Mouse (Mus musculus): ENCODE measurements at regions not wholly inside any gene's neighbourhood (a gene's known extent, or its start where the extent isn't known, plus 50 kb on each side); places are given as distances from the start of the nearest gene placed in this dataset.

DNA sequence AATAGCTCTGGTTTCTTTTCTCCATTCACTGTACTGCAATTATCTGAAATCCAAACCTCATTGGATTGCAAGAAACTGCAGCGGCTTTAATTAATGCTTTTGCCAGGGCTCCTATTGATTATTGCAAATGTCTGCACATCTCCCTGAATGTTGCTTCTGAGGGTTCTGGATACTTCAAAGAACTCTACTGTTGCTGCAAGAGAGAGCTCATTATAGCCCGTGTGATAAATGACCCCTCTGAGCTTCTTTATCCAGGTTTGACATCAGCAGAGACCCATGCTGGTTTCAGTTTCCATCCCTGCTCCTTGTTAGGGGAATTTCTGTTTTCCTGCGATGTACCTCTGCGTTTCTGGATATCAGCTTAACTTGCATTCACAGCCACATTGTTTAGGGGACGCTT lies 78.4 kb upstream of the Nav3 start:
- Histone ChIP-seq H3K27me3 (no peaks in the 10 kb centered on the region), H3K9ac (no peak overlapping the region; the same call in 1 of the 2 replicates), H3K4me3 (no peak overlapping the region), H3K4me1 (replicated peaks) (peaks cover 15% of the 10 kb centered on the region), H3K4me2 (peak overlapping the region; percentile 22; the same call in 1 of the 2 replicates), H3K9me3 (no peaks in the 10 kb centered on the region), H3K36me3 (no peaks in the 10 kb centered on the region), H3K27ac (replicated peaks) (peak overlapping the region; percentile 54)
- ATAC-seq (ENCODE audit: low read depth), result no peak
- 28% methylated on average over 5 of the region's 5 CpGs for WGBS

DNA sequence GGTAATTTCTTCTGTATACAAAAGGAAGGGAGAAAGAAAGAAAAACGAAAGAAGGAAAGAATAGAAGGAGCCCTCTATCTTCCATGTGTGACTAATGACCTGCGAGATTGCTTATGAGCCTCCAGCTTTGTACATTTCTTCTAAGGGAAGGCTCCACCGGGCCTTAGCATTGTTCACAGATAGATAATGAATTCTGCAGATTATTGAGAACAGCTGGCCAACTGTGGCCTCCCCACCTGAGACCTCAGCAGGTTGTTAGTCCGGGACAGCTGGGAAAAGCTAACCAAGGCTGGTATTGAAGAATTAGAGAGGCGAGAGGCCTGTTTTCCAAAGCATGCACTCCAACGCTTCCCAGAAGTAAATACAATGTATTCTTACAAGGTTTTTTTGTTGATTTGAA lies 86.7 kb upstream of the Nav3 start:
- Histone ChIP-seq H3K27me3 (no peaks in the 10 kb centered on the region), H3K9ac (no peak overlapping the region), H3K4me2 (no peak overlapping the region), H3K36me3 (no peaks in the 10 kb centered on the region), H3K4me1 (replicated peaks) (peaks cover 3% of the 10 kb centered on the region), H3K4me3 (no peak overlapping the region), H3K9me3 (no peaks in the 10 kb centered on the region), H3K27ac (replicated peaks) (peak overlapping the region; percentile 49; the same call in 1 of the 2 replicates)
- WGBS, result 21% methylated on average over 6 of the region's 6 CpGs
- ATAC-seq (ENCODE audit: low read depth), result peak; percentile 43; the same call in 1 of the 2 replicates

DNA sequence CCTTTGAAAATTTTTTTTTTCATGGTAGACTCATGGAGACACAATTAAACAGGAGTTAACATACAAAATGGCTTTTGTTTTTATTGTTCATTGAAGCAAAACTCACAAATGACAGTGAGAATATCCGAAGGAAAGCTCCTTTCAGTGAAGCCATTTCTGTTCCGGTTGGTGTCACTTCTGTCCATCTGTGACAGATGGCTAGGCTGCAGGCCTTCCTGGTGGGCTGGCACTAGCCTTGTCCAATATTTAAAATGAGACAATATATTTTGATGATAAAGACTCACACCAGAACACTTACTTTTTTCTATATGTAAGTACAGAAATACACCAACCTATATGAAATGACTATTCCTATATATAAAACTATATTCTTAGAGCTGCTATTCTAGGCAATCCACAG lies 92.4 kb upstream of the Nav3 start:
- Histone ChIP-seq H3K36me3 (no peaks in the 10 kb centered on the region), H3K9me3 (no peaks in the 10 kb centered on the region), H3K9ac (no peak overlapping the region), H3K4me1 (replicated peaks) (no peaks in the 10 kb centered on the region), H3K4me2 (no peak overlapping the region), H3K27ac (replicated peaks) (no peak overlapping the region), H3K4me3 (no peak overlapping the region), H3K27me3 (no peaks in the 10 kb centered on the region)
- 37% methylated on average over 2 of the region's 2 CpGs for WGBS
- no peak for ATAC-seq (ENCODE audit: low read depth)

DNA sequence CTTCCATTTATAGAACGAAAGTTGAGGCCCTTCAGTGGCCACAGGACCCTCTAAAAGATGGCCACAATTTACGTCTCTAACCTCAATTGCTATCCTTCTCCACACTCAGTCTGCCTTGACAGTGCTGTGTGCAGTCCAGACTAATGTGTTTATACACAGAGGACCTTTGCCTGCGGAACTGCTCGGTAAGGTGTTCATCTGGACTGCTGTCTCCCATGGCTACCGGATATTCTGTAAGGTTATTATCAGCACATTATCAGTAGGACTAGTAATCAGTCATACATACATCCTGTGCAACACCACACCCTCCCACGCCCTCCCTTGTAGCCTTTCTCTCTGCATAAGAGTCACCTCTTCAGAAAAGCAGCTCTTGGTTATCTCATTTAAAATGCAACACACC lies 98.0 kb upstream of the Nav3 start:
- H3K4me2 ChIP-seq, result no peak overlapping the region
- peaks cover 7% of the 10 kb centered on the region for H3K4me1 ChIP-seq (replicated peaks)
- no peak overlapping the region for H3K27ac ChIP-seq (replicated peaks)
- H3K4me3 ChIP-seq, result no peak overlapping the region
- no peaks in the 10 kb centered on the region for H3K27me3 ChIP-seq
- no peak overlapping the region for H3K9ac ChIP-seq
- ATAC-seq (ENCODE audit: low read depth), result 0 out of 2 replicates have a peak, but pooled peaks have one; percentile 36
- 71% methylated on average over 6 of the region's 6 CpGs for WGBS
- no peaks in the 10 kb centered on the region for H3K36me3 ChIP-seq
- no peaks in the 10 kb centered on the region for H3K9me3 ChIP-seq

DNA sequence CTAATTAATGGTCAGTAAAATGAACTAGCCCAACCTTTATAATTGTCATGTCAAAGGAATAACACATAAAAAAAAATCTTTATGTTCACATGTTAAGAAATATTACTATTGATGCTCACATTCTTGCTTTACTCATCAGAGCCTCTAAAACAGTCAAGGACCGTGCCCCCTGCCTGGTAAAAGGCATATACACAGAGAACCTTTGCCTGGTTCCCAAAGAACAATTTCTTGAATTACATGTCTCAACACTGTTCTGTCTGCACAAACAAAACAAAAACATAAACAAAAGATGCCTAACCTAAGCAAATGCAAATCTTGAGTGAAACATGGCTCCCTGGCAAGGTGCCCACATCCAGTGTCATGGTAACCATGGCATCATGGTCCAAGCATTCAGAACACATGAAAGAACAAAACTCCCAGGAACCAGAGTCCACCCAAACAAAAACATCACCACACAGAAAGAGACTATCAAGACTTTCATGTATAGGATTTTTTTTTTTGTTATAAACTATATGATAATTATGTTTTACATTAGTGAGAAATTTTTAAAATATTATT lies 100.4 kb upstream of the Nav3 start:
- WGBS, result 63% methylated on average over 1 of the region's 1 CpGs
- peak; percentile 65 for ATAC-seq (ENCODE audit: low read depth)

DNA sequence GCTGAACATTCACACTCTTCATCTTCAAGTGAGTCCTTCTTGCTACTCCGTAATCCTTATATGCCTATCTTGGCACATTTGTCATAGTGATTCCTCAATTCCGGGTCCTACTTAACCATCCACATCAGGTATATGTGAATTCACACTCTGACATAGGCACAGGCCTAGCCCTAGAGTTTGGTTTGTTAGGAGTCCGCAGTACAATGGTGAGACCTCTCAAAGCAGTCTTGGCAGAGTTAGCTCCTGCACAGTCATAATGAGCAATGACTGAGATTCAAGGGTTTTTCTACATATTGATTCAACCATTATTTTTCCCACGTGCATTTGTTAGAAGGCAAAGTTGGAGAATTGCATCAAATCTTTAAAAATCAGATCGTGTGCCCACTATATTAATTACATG lies 107.1 kb upstream of the Nav3 start:
- no peak overlapping the region for H3K9ac ChIP-seq
- no peak overlapping the region for H3K4me2 ChIP-seq
- no peak overlapping the region for H3K4me3 ChIP-seq
- WGBS, result 95% methylated on average over 5 of the region's 5 CpGs
- H3K27me3 ChIP-seq, result no peaks in the 10 kb centered on the region
- H3K4me1 ChIP-seq (replicated peaks), result no peaks in the 10 kb centered on the region
- no peaks in the 10 kb centered on the region for H3K36me3 ChIP-seq
- H3K27ac ChIP-seq (replicated peaks), result no peak overlapping the region
- no peak for ATAC-seq (ENCODE audit: low read depth)
- H3K9me3 ChIP-seq, result no peaks in the 10 kb centered on the region

More for the DNA sequence above, 100.4 kb upstream of the Nav3 start:
- no peak overlapping the region for H3K4me3 ChIP-seq
- no peaks in the 10 kb centered on the region for H3K27me3 ChIP-seq
- H3K4me1 ChIP-seq (replicated peaks), result peaks cover 7% of the 10 kb centered on the region
- no peak overlapping the region for H3K9ac ChIP-seq
- H3K4me2 ChIP-seq, result no peak overlapping the region
- H3K36me3 ChIP-seq, result no peaks in the 10 kb centered on the region
- H3K27ac ChIP-seq (replicated peaks), result no peak overlapping the region
- no peaks in the 10 kb centered on the region for H3K9me3 ChIP-seq

DNA sequence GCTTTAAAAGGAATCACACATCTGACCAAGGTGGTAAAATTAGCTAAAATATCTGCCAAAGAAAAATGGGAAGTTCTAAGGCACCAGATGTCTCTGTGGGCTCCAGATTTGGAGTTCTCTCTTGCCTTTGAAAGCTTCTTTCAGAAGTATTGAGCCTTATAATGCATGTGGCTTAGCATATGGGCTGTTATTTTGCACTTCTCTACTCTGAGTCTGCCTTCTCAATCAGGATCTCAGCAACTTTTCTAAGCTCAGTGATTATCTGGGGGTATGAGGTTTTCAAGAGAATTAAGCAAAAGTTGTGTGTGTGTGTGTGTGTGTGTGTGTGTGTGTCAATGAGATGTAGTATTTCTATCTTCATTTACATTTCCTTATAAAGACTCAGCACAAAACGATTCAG lies 107.6 kb upstream of the Nav3 start:
- Histone ChIP-seq H3K9me3 (no peaks in the 10 kb centered on the region), H3K4me1 (replicated peaks) (no peaks in the 10 kb centered on the region), H3K36me3 (no peaks in the 10 kb centered on the region), H3K4me3 (no peak overlapping the region), H3K27me3 (no peaks in the 10 kb centered on the region), H3K4me2 (no peak overlapping the region), H3K9ac (no peak overlapping the region), H3K27ac (replicated peaks) (no peak overlapping the region)
- no peak for ATAC-seq (ENCODE audit: low read depth)
- 77% methylated on average over 1 of the region's 1 CpGs for WGBS

DNA sequence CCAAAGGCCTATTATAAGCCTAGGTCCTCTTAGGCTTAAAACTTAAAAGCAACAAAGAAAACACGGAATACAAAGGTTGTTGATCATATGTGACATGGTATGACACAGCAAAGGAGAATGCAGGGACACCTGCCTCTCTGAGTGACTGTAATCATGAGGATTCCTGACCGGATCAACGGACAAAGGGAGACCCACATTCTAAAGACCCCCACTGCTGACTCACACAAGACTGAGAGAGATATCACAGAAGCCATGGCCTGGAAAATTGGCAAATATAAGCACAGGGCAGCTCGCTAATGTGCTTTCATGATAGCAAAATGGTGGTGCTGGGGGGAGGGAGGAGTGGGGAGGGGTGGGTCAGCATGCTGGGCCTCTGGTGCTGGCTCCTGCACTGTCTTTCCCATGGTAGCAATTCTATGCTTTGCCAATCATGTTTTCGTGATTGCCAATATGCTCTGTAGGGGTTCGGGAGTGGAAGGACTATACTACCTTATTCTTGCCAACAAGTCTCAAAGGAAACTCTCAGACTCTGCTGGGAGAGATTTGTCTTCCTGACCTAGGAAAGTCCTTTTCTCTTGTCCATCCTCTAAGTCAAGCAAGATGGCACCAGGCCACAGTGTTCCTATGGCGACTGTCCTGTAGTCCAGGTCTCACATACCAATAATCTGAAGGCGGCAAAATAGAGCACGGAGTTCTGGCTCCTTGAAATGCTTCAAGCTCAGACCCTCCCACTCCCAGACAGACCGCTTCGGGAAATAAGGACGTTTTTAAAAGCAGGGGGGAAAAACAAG lies 110.5 kb upstream of the Nav3 start:
- H3K4me2 ChIP-seq, result no peak overlapping the region
- 84% methylated on average over 12 of the region's 12 CpGs for WGBS
- H3K9ac ChIP-seq, result no peak overlapping the region
- H3K36me3 ChIP-seq, result no peaks in the 10 kb centered on the region
- no peaks in the 10 kb centered on the region for H3K4me1 ChIP-seq (replicated peaks)
- H3K4me3 ChIP-seq, result no peak overlapping the region
- H3K9me3 ChIP-seq, result no peaks in the 10 kb centered on the region
- no peaks in the 10 kb centered on the region for H3K27me3 ChIP-seq
- peak; percentile 15; the same call in 1 of the 2 replicates for ATAC-seq (ENCODE audit: low read depth)
- no peak overlapping the region for H3K27ac ChIP-seq (replicated peaks)

DNA sequence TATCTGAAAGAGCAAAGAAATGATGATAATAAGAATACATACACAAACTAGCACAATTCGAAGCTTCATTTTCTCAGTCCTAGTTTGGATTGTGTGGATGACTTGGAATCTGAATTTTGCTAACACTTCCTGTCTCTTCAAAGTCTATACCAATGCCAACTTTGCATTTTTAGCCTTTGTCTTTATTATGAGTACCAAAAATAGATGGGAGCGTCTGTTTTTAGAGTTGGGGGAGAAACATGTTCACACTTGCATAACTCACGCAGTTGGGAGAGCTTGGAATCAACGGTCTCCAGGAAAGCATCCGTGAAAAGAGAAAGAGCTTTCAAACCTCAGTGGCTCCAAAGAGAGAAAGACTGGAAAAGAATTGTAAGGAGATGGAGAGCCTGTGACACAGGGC lies 114.5 kb upstream of the Nav3 start:
- H3K4me3 ChIP-seq, result no peak overlapping the region
- no peaks in the 10 kb centered on the region for H3K27me3 ChIP-seq
- no peak overlapping the region for H3K27ac ChIP-seq (replicated peaks)
- no peaks in the 10 kb centered on the region for H3K4me1 ChIP-seq (replicated peaks)
- H3K36me3 ChIP-seq, result no peaks in the 10 kb centered on the region
- no peaks in the 10 kb centered on the region for H3K9me3 ChIP-seq
- H3K9ac ChIP-seq, result no peak overlapping the region
- ATAC-seq (ENCODE audit: low read depth), result no peak
- H3K4me2 ChIP-seq, result no peak overlapping the region
- 89% methylated on average over 5 of the region's 5 CpGs for WGBS

DNA sequence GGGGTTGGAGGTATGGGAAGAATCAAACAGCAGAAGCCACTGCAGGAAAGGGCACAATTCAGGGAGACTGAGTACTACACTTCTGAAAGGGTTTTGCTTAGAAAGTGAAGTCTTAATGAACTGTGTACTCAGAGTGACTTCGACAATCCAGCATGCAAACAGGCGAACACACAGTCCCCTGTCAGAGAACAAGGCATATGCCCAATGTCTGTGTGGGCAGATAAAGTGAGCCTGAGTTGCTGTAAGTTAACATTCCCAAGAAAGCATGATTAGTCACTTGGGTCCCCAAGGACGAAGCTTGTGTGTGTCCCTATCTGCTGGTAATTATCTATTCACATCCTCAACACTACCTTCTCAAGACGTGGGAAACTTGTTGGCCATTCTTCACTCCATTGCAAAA lies 115.2 kb upstream of the Nav3 start:
- Histone ChIP-seq H3K36me3 (no peaks in the 10 kb centered on the region), H3K27me3 (no peaks in the 10 kb centered on the region), H3K4me1 (replicated peaks) (no peaks in the 10 kb centered on the region), H3K27ac (replicated peaks) (no peak overlapping the region), H3K4me2 (no peak overlapping the region), H3K4me3 (no peak overlapping the region), H3K9me3 (no peaks in the 10 kb centered on the region), H3K9ac (no peak overlapping the region)
- ATAC-seq (ENCODE audit: low read depth), result no peak
- WGBS, result 80% methylated on average over 4 of the region's 4 CpGs

DNA sequence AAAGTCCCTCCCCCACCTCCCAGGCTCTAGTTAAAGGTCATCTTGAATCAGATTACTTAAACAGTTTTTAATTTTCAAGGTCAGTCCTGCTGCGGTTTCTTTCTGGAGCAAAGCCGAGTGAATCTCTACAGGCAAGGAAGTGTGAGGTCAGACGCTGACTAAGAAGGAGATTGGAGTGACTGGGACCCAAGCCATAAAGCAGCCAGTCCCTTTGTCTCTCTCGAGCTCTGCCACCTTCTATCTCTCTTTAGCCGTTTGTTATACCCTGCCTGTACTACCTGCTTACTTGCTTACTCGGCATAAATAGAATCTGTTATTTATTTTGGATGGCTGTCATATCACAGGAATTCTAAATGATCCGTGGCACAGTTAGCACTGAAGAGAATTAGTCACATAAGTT lies 117.5 kb upstream of the Nav3 start:
- H3K9me3 ChIP-seq, result no peaks in the 10 kb centered on the region
- no peaks in the 10 kb centered on the region for H3K27me3 ChIP-seq
- no peak for ATAC-seq (ENCODE audit: low read depth)
- no peak overlapping the region for H3K27ac ChIP-seq (replicated peaks)
- no peaks in the 10 kb centered on the region for H3K4me1 ChIP-seq (replicated peaks)
- no peaks in the 10 kb centered on the region for H3K36me3 ChIP-seq
- no peak overlapping the region for H3K4me3 ChIP-seq
- no peak overlapping the region for H3K9ac ChIP-seq
- 64% methylated on average over 7 of the region's 7 CpGs for WGBS
- no peak overlapping the region for H3K4me2 ChIP-seq

DNA sequence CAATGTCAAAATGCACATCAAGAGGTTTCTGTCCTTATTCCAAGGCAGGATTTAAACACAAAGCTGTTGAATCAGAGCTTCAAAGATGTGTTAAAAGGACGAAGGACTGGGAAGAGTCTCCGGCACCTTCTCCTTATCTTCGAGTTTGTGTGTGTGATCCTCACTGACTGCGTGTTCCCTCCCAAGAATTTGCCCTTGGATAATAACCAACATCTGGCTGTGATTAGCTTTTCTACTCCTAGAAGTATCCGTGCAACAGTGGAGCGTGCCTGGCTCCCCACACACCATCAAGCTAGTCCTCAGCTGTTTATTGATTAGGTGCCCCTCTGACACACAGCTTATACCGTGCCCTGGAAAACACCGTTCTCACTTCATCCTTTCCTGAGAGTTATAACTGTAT lies 130.0 kb upstream of the Nav3 start:
- ATAC-seq (ENCODE audit: low read depth), result no peak
- 76% methylated on average over 8 of the region's 8 CpGs for WGBS
- no peak overlapping the region for H3K4me3 ChIP-seq

DNA sequence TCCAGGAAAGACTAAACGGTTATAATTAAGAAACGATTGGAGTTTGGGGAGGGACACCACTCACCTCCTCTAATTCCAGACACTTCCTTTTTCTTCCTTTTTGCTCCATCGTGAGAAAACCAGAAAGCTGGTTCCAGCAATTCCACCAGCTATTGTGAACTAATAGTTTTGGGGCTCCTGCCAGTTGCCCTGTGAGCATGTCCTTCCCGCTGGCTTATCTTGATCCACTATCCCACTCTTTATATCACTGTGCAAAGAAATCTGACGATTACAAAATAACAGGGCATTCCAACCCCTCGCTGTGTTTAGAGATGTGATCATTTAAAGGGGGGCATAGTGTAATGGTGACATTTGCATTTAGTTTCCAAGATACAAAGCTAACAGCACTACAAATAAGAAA lies 130.5 kb upstream of the Nav3 start:
- no peaks in the 10 kb centered on the region for H3K36me3 ChIP-seq
- ATAC-seq (ENCODE audit: low read depth), result no peak
- H3K4me3 ChIP-seq, result no peak overlapping the region
- H3K9ac ChIP-seq, result no peak overlapping the region
- H3K4me2 ChIP-seq, result no peak overlapping the region
- H3K9me3 ChIP-seq, result no peaks in the 10 kb centered on the region
- H3K4me1 ChIP-seq (replicated peaks), result 0 out of 2 replicates have a peak, but pooled peaks cover 4% of the 10 kb centered on the region
- 81% methylated on average over 6 of the region's 6 CpGs for WGBS
- H3K27me3 ChIP-seq, result no peaks in the 10 kb centered on the region
- H3K27ac ChIP-seq (replicated peaks), result no peak overlapping the region

More for the DNA sequence above, 130.0 kb upstream of the Nav3 start:
- H3K9me3 ChIP-seq, result no peaks in the 10 kb centered on the region
- no peaks in the 10 kb centered on the region for H3K27me3 ChIP-seq
- H3K4me2 ChIP-seq, result no peak overlapping the region
- no peaks in the 10 kb centered on the region for H3K36me3 ChIP-seq
- H3K9ac ChIP-seq, result no peak overlapping the region
- H3K4me1 ChIP-seq (replicated peaks), result 0 out of 2 replicates have a peak, but pooled peaks cover 4% of the 10 kb centered on the region
- H3K27ac ChIP-seq (replicated peaks), result no peak overlapping the region
